Mouse (Mus musculus) yolk sac, embryonic 10.5 days (tissue): ENCODE results near the gene Gm10842.
"Not testable (repeated sequence)": the region's sequence is repeated elsewhere in the genome, so short reads cannot be mapped to it uniquely, and the experiment has no call there.

Source experiments
- DNase-seq: peaks from one replicate; pipeline ENCODE4 v3.0.0-alpha.2; 2017; ENCODE audit warnings: low spot score

Gm10842 gene

DNA sequence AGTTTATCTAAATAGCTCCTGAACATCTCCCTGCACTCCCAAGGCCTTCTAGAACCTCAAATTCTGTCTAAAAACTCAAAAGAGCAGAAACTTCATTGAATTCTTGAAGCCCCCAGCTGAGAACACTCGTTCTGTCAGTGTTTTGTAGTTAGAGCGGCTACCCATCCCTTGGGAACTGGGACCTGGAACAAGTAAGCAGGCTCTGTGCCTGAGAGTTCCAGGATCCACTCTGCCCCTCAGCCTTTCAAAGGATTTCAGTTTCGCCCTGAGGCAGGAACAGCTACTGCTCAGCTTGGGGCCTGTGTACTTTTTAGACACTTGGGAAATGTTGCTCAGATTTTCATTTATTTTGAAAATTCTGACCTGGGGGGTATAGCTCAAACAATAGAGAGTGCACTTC lies at the start of gene Gm10842:
TSS of gene Gm10842 (plus strand) at position 301 of the 400 bp plus-strand sequence.
- DNase-seq = no peak

- DNase-seq = not testable (repeated sequence)
Observed at GRCm38 (mm10) chr11:105112448-105112847, 34.2 kb upstream of the Gm10842 start.

GRCm38 (mm10) chr11:105117814-105118213 lies 28.9 kb upstream of the Gm10842 start:
- no peak for DNase-seq

DNA sequence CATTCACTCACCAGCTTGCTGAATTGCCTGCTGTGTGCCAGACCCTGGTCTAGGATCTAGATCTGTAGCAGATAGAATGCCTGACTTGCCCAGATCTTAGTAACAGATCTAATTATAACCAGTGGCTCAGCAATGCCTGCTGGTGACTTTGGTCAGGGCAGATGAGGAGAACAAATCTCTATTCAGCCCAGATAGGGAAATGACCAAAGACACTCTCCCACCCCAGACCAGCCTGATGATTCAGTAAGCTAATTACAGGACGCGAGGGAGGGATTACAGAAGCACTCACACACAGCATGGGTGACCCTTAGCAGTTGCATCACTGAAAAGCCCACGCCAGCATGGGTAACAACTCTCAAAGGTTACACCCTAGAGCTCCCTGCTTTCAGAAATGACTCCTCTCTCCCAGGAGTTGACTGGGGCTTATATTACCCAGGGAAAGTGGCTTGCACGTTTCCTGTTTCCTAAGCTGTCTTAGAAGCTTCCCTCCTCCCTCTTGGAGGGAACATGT lies 26.1 kb upstream of the Gm10842 start:
- DNase-seq = no peak

- not testable (repeated sequence) for DNase-seq
Observed at GRCm38 (mm10) chr11:105121792-105122191, 24.9 kb upstream of the Gm10842 start.

DNA sequence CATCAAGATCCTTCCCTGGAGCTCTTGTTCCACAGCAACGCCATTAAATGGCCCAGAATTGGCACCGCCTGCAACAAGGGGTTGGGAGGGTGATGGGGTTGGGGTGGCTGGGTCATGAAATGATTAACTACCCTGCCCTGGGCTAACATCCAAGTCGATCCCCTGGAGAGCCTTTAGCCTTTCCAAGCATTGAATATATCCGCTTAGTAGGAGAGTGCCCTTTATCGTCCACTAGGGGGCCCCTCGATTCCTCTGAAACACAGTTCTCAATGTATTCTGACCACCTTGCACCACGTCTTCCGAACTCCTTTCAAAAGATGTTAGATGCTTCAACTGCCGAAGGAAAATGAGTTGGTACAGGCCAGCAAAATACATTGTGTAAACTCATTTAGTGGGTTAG lies 22.7 kb upstream of the Gm10842 start:
- peak; percentile 42 for DNase-seq

- peak; percentile 88 for DNase-seq
Observed at GRCm38 (mm10) chr11:105125735-105126519, 20.8 kb upstream of the Gm10842 start, which contains the start of gene Mettl2. Gene Mettl2 (plus strand): TSS chr11:105126425.

- DNase-seq = no peak
Observed at GRCm38 (mm10) chr11:105126520-105127029, 20.1 kb upstream of the Gm10842 start.

- no peak for DNase-seq
Observed at GRCm38 (mm10) chr11:105135692-105136091, 11.0 kb upstream of the Gm10842 start.

- DNase-seq = not testable (repeated sequence)
Observed at GRCm38 (mm10) chr11:105137255-105137654, 9.4 kb upstream of the Gm10842 start.

DNA sequence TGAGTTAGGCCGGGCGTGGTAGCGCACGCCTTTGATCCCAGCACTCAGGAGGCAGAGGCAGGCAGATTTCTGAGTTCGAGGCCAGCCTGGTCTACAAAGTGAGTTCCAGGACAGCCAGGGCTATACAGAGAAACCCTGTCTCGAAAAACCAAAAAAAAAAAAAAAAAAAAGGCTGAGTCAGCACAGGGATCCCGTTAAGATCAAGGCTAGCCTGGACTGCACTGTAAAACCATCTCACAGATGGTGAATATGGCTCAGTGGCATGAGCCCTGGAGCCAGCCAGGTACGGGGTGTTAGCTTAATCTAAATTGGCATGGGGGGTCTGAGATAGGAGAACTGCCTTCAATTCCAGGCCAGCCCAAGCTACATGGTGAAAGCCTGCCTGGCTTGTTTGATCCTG lies 6.2 kb upstream of the Gm10842 start:
- DNase-seq = not testable (repeated sequence)

DNA sequence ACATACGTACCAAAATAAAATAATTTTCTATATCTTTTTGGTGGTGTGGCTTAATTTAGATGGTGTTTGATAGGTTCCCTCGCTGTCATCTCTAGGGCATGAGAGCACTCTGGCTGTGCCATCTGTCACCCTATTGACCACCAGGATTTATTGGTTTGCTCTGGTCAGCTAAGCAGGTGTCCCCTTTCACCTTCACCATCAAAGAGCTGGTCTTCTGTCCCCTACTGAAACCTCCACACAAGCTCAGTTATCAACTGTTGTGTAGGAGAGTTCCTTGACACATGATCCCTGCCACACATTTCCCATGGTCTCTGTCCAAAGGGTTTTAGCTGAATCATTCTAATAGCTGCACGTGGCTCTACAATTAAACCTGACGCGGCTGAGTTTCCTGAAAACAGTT lies 5.6 kb upstream of the Gm10842 start:
- no peak for DNase-seq

DNA sequence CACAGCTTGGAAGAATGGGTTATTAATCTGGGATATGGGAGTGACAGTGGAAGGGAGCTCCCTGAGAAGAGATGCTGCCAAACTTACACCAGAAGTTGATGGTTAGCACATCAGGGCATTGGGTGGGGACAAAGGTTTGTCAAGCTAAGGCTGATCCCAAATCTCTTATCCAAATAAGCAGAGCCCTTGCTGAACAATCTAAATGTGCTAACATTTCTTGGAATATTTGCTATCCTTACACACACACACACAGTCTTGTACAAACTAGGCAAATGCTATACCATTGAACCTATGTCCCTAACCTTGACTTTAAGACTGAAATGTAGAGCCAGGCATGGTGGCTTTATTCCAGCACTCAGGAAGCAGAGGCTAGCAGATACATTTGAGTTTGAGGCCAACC lies 3.1 kb upstream of the Gm10842 start:
- DNase-seq = no peak

DNA sequence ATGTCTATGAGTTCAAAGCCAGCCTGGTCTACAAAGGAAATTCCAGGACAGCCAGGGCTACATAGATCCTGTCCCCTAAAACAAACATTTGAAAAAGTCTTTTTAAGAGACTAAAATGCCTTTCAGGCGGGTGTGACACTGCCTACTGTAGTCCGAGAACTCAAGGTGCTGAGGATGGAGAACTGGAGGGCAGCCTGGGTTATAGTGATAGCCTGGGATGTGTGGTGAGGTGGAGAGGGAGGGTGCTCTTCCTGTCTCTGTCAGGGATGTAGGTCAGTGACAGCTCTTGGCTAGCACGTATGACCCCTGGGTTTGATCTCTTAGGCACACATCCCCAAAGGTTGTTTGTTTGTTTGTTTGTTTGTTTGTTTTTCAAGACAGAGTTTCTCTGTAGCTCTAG lies 2.6 kb upstream of the Gm10842 start:
- no peak for DNase-seq

DNA sequence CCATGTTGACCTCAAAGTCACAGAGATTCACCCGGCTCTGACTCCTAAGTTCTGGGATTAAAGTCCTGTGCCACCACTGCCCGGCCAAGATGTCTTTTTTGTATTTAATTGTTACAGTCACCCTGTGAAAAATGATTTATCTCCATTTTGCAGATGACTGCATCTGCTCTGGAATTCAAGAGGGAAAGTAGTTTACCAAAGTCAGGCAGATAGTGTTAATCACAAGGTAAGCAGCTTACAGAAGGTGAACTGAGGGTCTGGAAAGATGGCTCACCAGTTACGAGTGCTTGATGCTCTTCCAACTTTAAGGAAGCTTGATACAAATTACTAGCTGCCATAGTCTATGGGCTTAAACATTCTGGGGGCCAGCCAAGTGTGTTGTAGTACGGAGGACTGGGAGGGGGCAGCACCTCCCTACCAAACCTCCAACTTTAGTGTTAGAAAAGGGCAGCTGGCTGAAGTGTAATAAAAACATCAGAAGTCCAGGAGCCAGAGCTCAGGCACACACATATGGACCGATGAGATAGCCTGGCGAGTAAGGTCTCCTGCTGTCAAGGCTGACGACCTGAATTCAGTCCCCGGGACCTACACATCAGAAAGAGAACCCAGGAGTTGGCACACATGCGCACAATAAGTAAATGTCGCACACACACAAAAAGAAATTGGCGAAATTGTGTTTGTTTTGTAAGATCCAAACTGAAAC lies 2.0 kb upstream of the Gm10842 start:
- DNase-seq = no peak

- no peak for DNase-seq
Observed at GRCm38 (mm10) chr11:105145211-105145610, 1.5 kb upstream of the Gm10842 start.

DNA sequence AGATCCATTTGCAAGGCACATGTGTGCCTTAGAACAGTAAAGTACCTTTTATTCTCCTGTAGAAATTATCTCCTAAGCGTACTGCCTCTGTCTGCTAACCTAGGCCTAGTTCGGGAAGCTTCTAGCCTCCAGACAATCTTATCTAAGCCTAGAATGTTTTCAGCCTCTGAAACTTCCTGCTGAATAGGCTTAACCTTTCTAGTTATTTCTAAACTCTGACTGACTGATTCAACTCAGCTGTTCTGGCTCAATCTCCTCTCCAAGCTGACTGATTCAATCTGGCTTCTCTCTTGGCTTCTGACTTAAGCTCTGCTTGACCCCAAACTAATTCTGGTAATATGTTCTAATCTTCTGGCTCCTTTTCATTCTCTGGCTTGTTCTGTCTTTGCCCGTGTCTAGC lies 2.7 kb downstream of the Gm10842 start:
- DNase-seq = no peak

DNA sequence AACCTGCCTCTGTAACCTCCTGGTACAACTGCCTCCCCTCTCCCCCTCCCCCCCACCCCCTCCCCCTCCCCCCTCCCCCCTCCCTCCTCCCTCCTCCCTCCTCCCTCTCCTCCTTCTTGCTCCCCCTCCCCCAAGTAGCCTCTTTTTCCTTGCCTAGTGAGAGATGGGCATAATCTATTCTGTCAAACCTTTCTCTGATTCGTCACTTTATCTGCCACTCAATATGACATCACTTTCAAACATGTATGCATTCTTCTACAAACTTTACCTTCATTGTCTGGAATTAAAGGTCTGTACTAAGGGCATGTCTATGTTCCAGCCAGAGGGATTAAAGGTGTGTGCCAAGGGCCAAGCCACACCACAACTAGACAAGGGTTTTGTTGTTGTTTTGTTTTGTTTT lies 3.1 kb downstream of the Gm10842 start:
- DNase-seq = no peak

DNA sequence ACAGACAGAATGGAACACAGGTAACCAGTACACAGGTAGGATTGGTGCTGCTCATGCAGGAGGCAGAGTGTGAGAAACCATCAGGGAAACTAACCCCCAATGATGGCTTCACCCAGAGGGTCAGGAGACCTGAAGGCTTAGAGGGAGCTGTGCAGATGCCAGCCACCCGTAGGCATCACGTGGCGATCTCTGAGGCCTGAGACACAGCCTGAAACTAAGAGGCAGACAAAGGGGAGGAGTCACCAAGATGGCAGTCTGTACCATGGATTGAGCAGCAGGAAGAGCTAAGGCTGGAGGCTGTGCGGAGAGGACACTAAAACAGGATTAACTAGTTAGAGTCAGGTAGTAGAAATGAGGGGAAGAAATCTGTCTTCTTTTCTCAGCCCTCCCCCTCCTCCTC lies 4.0 kb downstream of the Gm10842 start:
- DNase-seq = no peak

DNA sequence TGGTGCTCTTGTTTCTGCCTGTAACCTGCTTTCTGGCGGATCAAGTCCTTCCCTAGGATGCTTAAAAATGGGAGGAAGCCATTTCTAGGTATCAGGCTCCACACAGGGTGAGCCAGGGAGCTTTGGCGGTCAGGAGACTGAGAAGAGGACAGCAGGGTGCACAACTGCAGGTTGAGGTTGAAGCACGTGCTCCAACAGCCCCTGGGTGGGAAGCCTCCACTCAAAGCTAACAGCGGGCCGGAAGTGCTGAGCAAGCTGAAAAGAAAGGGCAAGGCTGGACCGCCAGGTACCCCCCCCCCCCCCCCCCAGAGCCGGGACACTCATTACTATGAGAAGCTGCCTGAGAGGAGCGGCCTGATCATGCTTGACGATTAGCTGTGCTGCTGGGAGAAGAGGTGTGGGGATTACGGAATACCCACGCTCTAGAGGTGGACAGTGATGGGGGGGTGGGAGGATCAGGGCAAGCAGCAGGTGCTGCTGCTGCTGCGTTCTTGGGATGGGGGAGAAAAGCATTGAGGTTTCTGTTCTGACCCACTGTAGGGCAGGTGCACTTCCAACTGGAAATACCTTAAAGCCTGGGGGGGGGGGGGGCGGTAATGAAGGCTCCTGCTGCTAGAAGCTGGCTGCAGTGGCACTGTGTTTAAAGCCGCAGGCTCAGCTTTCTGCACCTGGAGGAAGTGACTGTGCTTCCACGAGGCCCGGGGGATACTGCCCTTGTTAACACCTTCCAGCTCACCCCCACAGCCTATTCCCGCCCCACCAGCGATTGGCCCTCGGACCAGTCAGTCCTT lies 4.7 kb downstream of the Gm10842 start:
- no peak for DNase-seq

DNA sequence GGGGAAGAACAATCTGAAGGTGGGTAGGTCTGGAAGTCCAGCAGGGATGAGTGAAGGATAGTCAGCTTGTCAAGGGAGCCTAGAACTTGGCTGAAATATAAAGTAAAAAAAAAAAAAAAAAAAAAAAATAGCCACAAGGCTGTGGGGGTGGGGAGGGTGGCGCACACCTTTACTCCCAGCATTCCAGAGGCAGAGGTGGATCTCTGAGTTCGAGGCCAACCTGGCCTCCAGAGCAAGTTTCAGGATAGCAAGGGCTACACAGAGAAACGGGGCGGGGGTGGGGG lies 5.3 kb downstream of the Gm10842 start:
- no peak for DNase-seq

- DNase-seq = no peak
Observed at GRCm38 (mm10) chr11:105152357-105152899, 5.7 kb downstream of the Gm10842 start.
